Mouse (Mus musculus) CH12.LX (cell line): Measurements from ENCODE around the gene Prelid3b. TPM values are rescaled to one million over a fixed set of nuclear protein-coding genes. Genes with fewer than 3 reads are reported as not detected.
A peak's percentile ranks its signal among the peaks of the same experiment; 100 is the strongest.

Experiments
- DNase-seq: peaks from one replicate; pipeline ENCODE4 v3.0.0-alpha.2; 2013; ENCODE audit errors: extremely low read depth
- H3K27ac ChIP-seq: 2 replicates; pipeline ENCODE4 v1.5.1; 2012; ENCODE audit warnings: low read depth, mild to moderate bottlenecking, control low read depth, moderate library complexity; ENCODE audit not compliant: insufficient read depth
- H3K27me3 ChIP-seq: replicated peaks from 2 replicates; pipeline ENCODE3; 2012; ENCODE audit warnings: inconsistent platforms
- H3K36me3 ChIP-seq, 2 experiments: replicated peaks in 1 of 2; 2 replicates each; pipeline versions ENCODE3 to v1.6.1; 2012; ENCODE audit warnings: inconsistent platforms in 1 of 2, low read length in 1 of 2, mild to moderate bottlenecking in 1 of 2, mixed read lengths in 1 of 2, moderate library complexity in 1 of 2; ENCODE audit not compliant: control insufficient read depth in 1 of 2, insufficient read depth in 1 of 2
- H3K4me1 ChIP-seq, 2 experiments: 2 replicates each; pipeline ENCODE4 v1.6.1; 2012; ENCODE audit warnings: inconsistent platforms in 1 of 2, moderate library complexity in 1 of 2; ENCODE audit not compliant: insufficient read depth in 2 of 2, control insufficient read depth in 1 of 2
- H3K4me2 ChIP-seq: 2 replicates; pipeline ENCODE4 v1.6.1; 2012; ENCODE audit warnings: low read depth, mild to moderate bottlenecking, control low read depth; ENCODE audit not compliant: poor library complexity, insufficient read depth, severe bottlenecking
- H3K4me3 ChIP-seq, 3 experiments: fragments of 150-350 bp in 1 of 3; sonication (generic) in 1 of 3; replicated peaks in 1 of 3; 2 replicates each; pipeline versions ENCODE3 to v1.5.1; 2011 to 2012; ENCODE audit warnings: low read depth in 2 of 3, low read length in 2 of 3, mild to moderate bottlenecking in 2 of 3, moderate library complexity in 2 of 3, control low read depth in 1 of 3, improper control_type of control experiment in 1 of 3, inconsistent platforms in 1 of 3, mixed read lengths in 1 of 3; ENCODE audit not compliant: poor library complexity in 1 of 3
- H3K79me2 ChIP-seq: replicated peaks from 2 replicates; pipeline ENCODE4 v1.6.1; 2012; ENCODE audit warnings: mild to moderate bottlenecking, moderate library complexity; ENCODE audit not compliant: control insufficient read depth, poor library complexity, insufficient read depth, severe bottlenecking; ENCODE audit errors: extremely low read depth
- H3K9ac ChIP-seq: 2 replicates; pipeline ENCODE4 v1.6.1; 2012; ENCODE audit warnings: low read depth, mild to moderate bottlenecking, control low read depth, moderate library complexity; ENCODE audit not compliant: insufficient read depth
- H3K9me3 ChIP-seq: replicated peaks from 2 replicates; pipeline ENCODE3; 2012; ENCODE audit warnings: low read length, inconsistent platforms, mixed read lengths
- BHLHE40 ChIP-seq: IDR thresholded peaks from 2 replicates; pipeline ENCODE4 v1.6.1; 2011; ENCODE audit warnings: mild to moderate bottlenecking, low read depth, low read length, improper control_type of control experiment
- CHD1 ChIP-seq: IDR thresholded peaks from 2 replicates; pipeline ENCODE4 v1.6.1; 2012; ENCODE audit warnings: low read depth, low read length, improper control_type of control experiment, inconsistent platforms
- CTCF ChIP-seq, 2 experiments: IDR thresholded peaks in 1 of 2; conservative IDR thresholded peaks in 1 of 2; 2 replicates each; pipeline ENCODE4 v1.5.1; 2011 to 2012; ENCODE audit warnings: low read depth in 2 of 2, low read length in 2 of 2, improper control_type of control experiment in 1 of 2, inconsistent platforms in 1 of 2, mild to moderate bottlenecking in 1 of 2, moderate library complexity in 1 of 2
- ETS1 ChIP-seq: conservative IDR thresholded peaks from 2 replicates; pipeline ENCODE4 v1.6.1; 2012; ENCODE audit warnings: low read depth, mild to moderate bottlenecking, inconsistent platforms, low read length, improper control_type of control experiment, moderate library complexity
- HCFC1 ChIP-seq: IDR thresholded peaks from 2 replicates; pipeline ENCODE4 v1.6.1; 2012; ENCODE audit warnings: low read depth, mild to moderate bottlenecking, inconsistent platforms, low read length, improper control_type of control experiment
- IRF4 ChIP-seq: IDR thresholded peaks from 2 replicates; pipeline ENCODE4 v1.6.1; 2014; ENCODE audit warnings: low read depth, mild to moderate bottlenecking, inconsistent platforms, low read length, improper control_type of control experiment
- JUN ChIP-seq: IDR thresholded peaks from 2 replicates; pipeline ENCODE4 v1.6.1; 2011; ENCODE audit warnings: low read depth, mild to moderate bottlenecking, low read length, improper control_type of control experiment, moderate library complexity; ENCODE audit not compliant: insufficient read depth
- JUND ChIP-seq: conservative IDR thresholded peaks from 2 replicates; pipeline ENCODE4 v1.6.1; 2011; ENCODE audit warnings: low read depth, low read length, improper control_type of control experiment
- KAT2A ChIP-seq: IDR thresholded peaks from 2 replicates; pipeline ENCODE4 v1.6.1; 2012; ENCODE audit warnings: low read length, improper control_type of control experiment, inconsistent platforms; ENCODE audit not compliant: insufficient replicate concordance
- MAFK ChIP-seq: IDR thresholded peaks from 2 replicates; pipeline ENCODE4 v1.6.1; 2011; ENCODE audit warnings: low read length, improper control_type of control experiment; ENCODE audit not compliant: insufficient replicate concordance
- MAX ChIP-seq: IDR thresholded peaks from 2 replicates; pipeline ENCODE4 v1.6.1; 2011; ENCODE audit warnings: low read length, improper control_type of control experiment
- MAZ ChIP-seq: IDR thresholded peaks from 2 replicates; pipeline ENCODE4 v1.6.1; 2012; ENCODE audit warnings: low read depth, mild to moderate bottlenecking, inconsistent platforms, low read length, improper control_type of control experiment, moderate library complexity
- MEF2A ChIP-seq: IDR thresholded peaks from 2 replicates; pipeline ENCODE4 v1.6.1; 2014; ENCODE audit warnings: low read depth, mild to moderate bottlenecking, inconsistent platforms, low read length, improper control_type of control experiment, borderline replicate concordance
- MXI1 ChIP-seq: IDR thresholded peaks from 2 replicates; pipeline ENCODE4 v1.6.1; 2011; ENCODE audit warnings: mild to moderate bottlenecking, low read depth, low read length, improper control_type of control experiment
- MYC ChIP-seq: IDR thresholded peaks from 2 replicates; pipeline ENCODE4 v1.6.1; 2011; ENCODE audit warnings: low read depth, mild to moderate bottlenecking, improper control_type of control experiment, low read length
- NRF1 ChIP-seq: IDR thresholded peaks from 2 replicates; pipeline ENCODE4 v1.6.1; 2014; ENCODE audit warnings: low read depth, mild to moderate bottlenecking, inconsistent platforms, low read length, improper control_type of control experiment, moderate library complexity
- PAX5 ChIP-seq: IDR thresholded peaks from 2 replicates; pipeline ENCODE4 v1.6.1; 2012; ENCODE audit warnings: low read length, inconsistent platforms, mixed read lengths
- POLR2A ChIP-seq: IDR thresholded peaks from 2 replicates; pipeline ENCODE4 v1.6.1; 2011; ENCODE audit warnings: low read depth, mild to moderate bottlenecking, improper control_type of control experiment, low read length
- POLR2AphosphoS2 ChIP-seq: IDR thresholded peaks from 2 replicates; pipeline ENCODE4 v1.6.1; 2011; ENCODE audit warnings: low read depth, low read length, improper control_type of control experiment
- RAD21 ChIP-seq: IDR thresholded peaks from 2 replicates; pipeline ENCODE4 v1.6.1; 2011; ENCODE audit warnings: low read depth, mild to moderate bottlenecking, low read length, improper control_type of control experiment, moderate library complexity
- RCOR1 ChIP-seq: conservative IDR thresholded peaks from 2 replicates; pipeline ENCODE4 v1.6.1; 2012; ENCODE audit warnings: low read depth, mild to moderate bottlenecking, inconsistent platforms, low read length, improper control_type of control experiment
- SIN3A ChIP-seq: IDR thresholded peaks from 2 replicates; pipeline ENCODE4 v1.6.1; 2012; ENCODE audit warnings: low read length, improper control_type of control experiment, inconsistent platforms
- SMC3 ChIP-seq: IDR thresholded peaks from 2 replicates; pipeline ENCODE4 v1.6.1; 2011; ENCODE audit warnings: low read depth, low read length, improper control_type of control experiment
- TCF12 ChIP-seq: IDR thresholded peaks from 2 replicates; pipeline ENCODE4 v1.6.1; 2014; ENCODE audit warnings: low read depth, mild to moderate bottlenecking, inconsistent platforms, low read length, improper control_type of control experiment
- UBTF ChIP-seq: IDR thresholded peaks from 2 replicates; pipeline ENCODE4 v1.6.1; 2012; ENCODE audit warnings: low read depth, mild to moderate bottlenecking, inconsistent platforms, low read length, improper control_type of control experiment, moderate library complexity
- ZC3H11A ChIP-seq: IDR thresholded peaks from 2 replicates; pipeline ENCODE4 v1.6.1; 2012; ENCODE audit warnings: low read depth, mild to moderate bottlenecking, inconsistent platforms, low read length, improper control_type of control experiment
- ZNF384 ChIP-seq: IDR thresholded peaks from 2 replicates; pipeline ENCODE4 v1.6.1; 2012; ENCODE audit warnings: low read depth, low read length, improper control_type of control experiment, inconsistent platforms
- dilution Hi-C: fragments of 300-500 bp; cut with MboI; formaldehyde crosslinking; loops from 2 replicates; pipeline ENCODE4 v1.14.3; 2020; ENCODE audit warnings: low sequenced_read_pairs; ENCODE audit not compliant: extremely low pct_unique_long_range_greater_than_20kb, extremely low pct_ligation_motif_present
- in situ Hi-C: fragments of 300-500 bp; cut with MboI; formaldehyde crosslinking; loops from 3 replicates; pipeline ENCODE4 v1.14.3; 2019; ENCODE audit warnings: low sequenced_read_pairs, low pct_ligation_motif_present, low pct_unique_long_range_greater_than_20kb, mixed read lengths
- polyA plus RNA-seq: library from polyadenylated mRNA; unstranded; fragments of >175 nt; gene quantifications from 2 replicates; pipeline ENCODE4 v1.2.1, GENCODE M21; 2012; ENCODE audit warnings: low read depth; ENCODE audit not compliant: insufficient read length
- total RNA-seq, 2 experiments: library from RNA; depleted of rRNA; stranded (reverse); fragments of 300-350 nt in 1 of 2; fragments of >200 nt in 1 of 2; gene quantifications; 2 replicates each; pipeline ENCODE4 v1.2.3; 2012 to 2014

Prelid3b gene
- total and polyA plus RNA-seq, 3 experiments = 90.3 to 187 (median 179) TPM

DNA sequence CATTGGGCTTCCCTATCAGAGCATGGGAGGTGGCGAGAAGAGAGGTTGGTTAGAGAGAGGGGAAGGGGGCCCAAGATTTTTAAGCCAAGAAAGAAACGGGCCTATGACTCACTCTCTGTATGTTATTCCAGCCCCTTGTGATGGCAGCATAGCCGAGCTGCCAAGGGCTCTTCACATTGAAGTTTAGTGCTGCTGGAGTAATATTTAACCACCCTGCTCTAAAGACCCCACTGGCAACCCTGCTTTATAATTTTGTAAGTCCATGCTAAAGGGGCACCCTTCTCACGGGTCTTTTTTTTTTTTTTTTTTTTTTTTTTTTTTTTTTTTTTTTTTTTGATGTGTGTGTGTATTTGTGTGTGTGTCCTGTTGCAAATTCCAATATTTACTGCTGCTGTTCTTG, 31.0 kb downstream of the Prelid3b start:
- DNase-seq = no peak
- no peaks in the 10 kb centered on the region for H3K9me3 ChIP-seq
- in situ Hi-C loops = no loop called here
- H3K36me3 ChIP-seq = peaks cover 0 to 2% of the 10 kb centered on the region in 2 experiments
- H3K4me2 ChIP-seq = 0 out of 2 replicates have a peak overlapping the region, but pooled peaks have one; percentile 23
- no peak overlapping the region for H3K27ac ChIP-seq
- peaks cover 1% of the 10 kb centered on the region for H3K27me3 ChIP-seq
- peaks cover 32 to 64% of the 10 kb centered on the region in 2 experiments for H3K4me1 ChIP-seq
- H3K9ac ChIP-seq = no peak overlapping the region
- dilution Hi-C loops = no loop called here
- no peak overlapping the region for H3K4me3 ChIP-seq
- peaks cover 18% of the 10 kb centered on the region for H3K79me2 ChIP-seq
- no peak for TF ChIP-seq ETS1
- peak; percentile 89 for TF ChIP-seq ZNF384
- TF ChIP-seq MAFK = no peak
- no peak for TF ChIP-seq MYC
- TF ChIP-seq SMC3 = no peak
- TF ChIP-seq MAZ = no peak

GRCm38 (mm10) chr2:174439961-174440360, 32.9 kb downstream of the Prelid3b start:
- Histone ChIP-seq H3K4me2 (peak overlapping the region; percentile 92), H3K79me2 (peaks cover 28% of the 10 kb centered on the region), H3K9me3 (no peaks in the 10 kb centered on the region), H3K27me3 (peaks cover 1% of the 10 kb centered on the region), H3K36me3 (peaks cover 10 to 20% of the 10 kb centered on the region in 2 experiments), H3K4me3 (no peak overlapping the region), H3K27ac (no peak overlapping the region), H3K4me1 (peaks cover 34 to 77% of the 10 kb centered on the region in 2 experiments), H3K9ac (no peak overlapping the region)
- dilution Hi-C loops = no loop called here
- in situ Hi-C loops = no loop called here
- TF ChIP-seq CHD1 = 0 out of 2 replicates have a peak, but pooled peaks have one; percentile 45
- no peak for TF ChIP-seq JUND
- no peak for TF ChIP-seq ZC3H11A
- TF ChIP-seq RCOR1 = no peak
- 0 out of 2 replicates have a peak, but pooled peaks have one; percentile 19 for TF ChIP-seq MXI1
- no peak for DNase-seq

GRCm38 (mm10) chr2:174439450-174439838, 33.4 kb downstream of the Prelid3b start:
- Histone ChIP-seq H3K27ac (no peak overlapping the region), H3K4me3 (peak overlapping the region in 2 of 3 experiments; percentile 73 to 97), H3K79me2 (peaks cover 29% of the 10 kb centered on the region), H3K9me3 (no peaks in the 10 kb centered on the region), H3K9ac (peak overlapping the region; percentile 61; the same call in 1 of the 2 replicates), H3K4me2 (peak overlapping the region; percentile 92), H3K4me1 (peaks cover 35 to 81% of the 10 kb centered on the region in 2 experiments), H3K27me3 (peaks cover 1% of the 10 kb centered on the region), H3K36me3 (peaks cover 15 to 25% of the 10 kb centered on the region in 2 experiments)
- in situ Hi-C loops (no loop called here), dilution Hi-C loops (no loop called here)
- no peak for DNase-seq
- TF ChIP-seq PAX5 (no peak), JUN (no peak), TCF12 (peak; percentile 56; the same call in 1 of the 2 replicates), POLR2A (no peak), KAT2A (no peak), MAX (no peak), CTCF (conservative IDR thresholded peaks at IDR 0.05 in 1 of 2, IDR thresholded peaks at IDR 0.05 in 1 of 2; ENCODE audit: low read depth in 2 of 2, low read length in 2 of 2) (no peak), HCFC1 (no peak), RCOR1 (no peak), RAD21 (no peak), ZNF384 (peak; percentile 69), MEF2A (peak; percentile 62; the same call in 1 of the 2 replicates), BHLHE40 (peak; percentile 80), CHD1 (no peak), ETS1 (peak; percentile 79), SIN3A (no peak), IRF4 (peak; percentile 93), NRF1 (no peak), POLR2AphosphoS2 (no peak), UBTF (no peak)
